Mouse (Mus musculus): ENCODE data around the gene Sox3.

Gene Sox3

GRCm38 (mm10) chrX:60892801-60893681 lies at the start of gene Sox3:
Sox3 (minus strand) TSS chrX:60893430.
- no peak for DNase-seq

GRCm38 (mm10) chrX:60940225-60940624 lies 47.0 kb upstream of the Sox3 start:
- DNase-seq: no peak

- DNase-seq: no peak
These were observed 6.3 kb upstream of the Sox3 start for GRCm38 (mm10) chrX:60899546-60899945.

GRCm38 (mm10) chrX:60898641-60899040 lies 5.4 kb upstream of the Sox3 start:
- DNase-seq: no peak

- no peak for DNase-seq
These were observed 3.1 kb upstream of the Sox3 start for GRCm38 (mm10) chrX:60896296-60896695.

GRCm38 (mm10) chrX:60895416-60895815 lies 2.2 kb upstream of the Sox3 start:
- no peak for DNase-seq

GRCm38 (mm10) chrX:60893720-60894543 lies 702 bp upstream of the Sox3 start:
- no peak for DNase-seq

GRCm38 (mm10) chrX:60892098-60892800 lies 981 bp downstream of the Sox3 start:
- no peak for DNase-seq

- DNase-seq: no peak
These were observed 1.7 kb downstream of the Sox3 start for GRCm38 (mm10) chrX:60891329-60892095.

GRCm38 (mm10) chrX:60890651-60891050 lies 2.6 kb downstream of the Sox3 start:
- DNase-seq: no peak

GRCm38 (mm10) chrX:60889956-60890485 lies 3.2 kb downstream of the Sox3 start:
- no peak for DNase-seq
